Mouse (Mus musculus) ES-Bruce4 (cell line): ENCODE data around the gene Asb10.

ENCODE experiments used
- CTCF ChIP-seq: IDR thresholded peaks from one replicate; pipeline ENCODE4 v1.8.1; 2011; ENCODE audit warnings: low read depth, low read length
- EP300 ChIP-seq: IDR thresholded peaks from 2 replicates; pipeline ENCODE4 v1.6.1; 2011; ENCODE audit warnings: low read depth, low read length; ENCODE audit not compliant: insufficient read depth
- POLR2A ChIP-seq: IDR thresholded peaks from one replicate; pipeline ENCODE4 v1.8.1; 2011; ENCODE audit warnings: low read length; ENCODE audit not compliant: insufficient read depth

DNA sequence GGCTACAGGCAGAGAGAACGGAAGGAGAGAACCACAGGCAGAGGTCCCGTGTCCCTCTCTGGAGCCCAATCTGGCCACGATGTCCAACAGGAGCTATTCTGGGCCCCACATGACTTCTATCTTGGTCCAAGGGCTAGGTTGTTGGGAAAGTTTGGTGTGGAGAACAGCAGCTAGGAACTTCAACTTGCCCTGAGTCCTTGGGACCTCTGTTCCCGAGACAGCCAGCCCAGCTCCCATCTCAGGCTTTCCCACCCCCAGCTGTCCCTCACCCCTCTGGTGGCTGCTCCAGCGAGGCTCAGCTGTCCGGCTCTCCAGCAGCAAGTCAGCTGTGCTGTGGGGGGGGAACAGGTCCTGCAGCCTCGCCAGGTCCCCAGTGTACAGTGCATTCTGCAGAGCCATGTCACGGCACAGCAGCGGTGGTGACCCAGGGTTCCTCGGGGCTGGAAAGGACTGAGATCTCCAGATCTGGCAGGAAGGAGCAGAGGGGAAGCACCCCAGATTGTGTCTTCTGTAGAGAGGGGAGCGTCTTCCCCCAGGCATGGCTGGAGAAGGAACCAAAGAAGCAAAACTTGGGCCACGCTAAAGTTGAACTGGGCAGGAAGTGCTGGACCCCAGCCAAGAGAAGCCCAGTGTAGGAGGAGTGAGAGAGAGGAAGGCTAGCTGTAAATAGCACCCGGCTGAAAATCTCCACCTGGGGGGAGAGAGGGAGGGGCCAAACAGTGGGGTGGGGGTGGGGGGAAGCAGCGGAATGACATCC, at the start of gene Asb10:
- TF ChIP-seq CTCF (no peak), POLR2A (no peak), EP300 (no peak)
